Mouse (Mus musculus) inflammation-experienced regulatory T-cells, adult 6 months (primary cell): ENCODE measurements around the gene Rnaset2b. TPM values are rescaled to one million over a fixed set of nuclear protein-coding genes. Genes with fewer than 3 reads are reported as not detected.
"Not testable (repeated sequence)": the region's sequence is repeated elsewhere in the genome, so short reads cannot be mapped to it uniquely, and the experiment has no call there.

Source experiments
- ATAC-seq: one replicate; pipeline ENCODE4 v1.8.0; 2017
- polyA plus RNA-seq, 3 experiments: library from polyadenylated mRNA; unstranded; fragments of 100-300 nt; shearing (Covaris generic); gene quantifications; one replicate each; pipeline ENCODE4 v1.2.1; 2017

Gene Rnaset2b
- polyA plus RNA-seq = 100 to 1,000 TPM; 273 to 343 (median 324) TPM

DNA sequence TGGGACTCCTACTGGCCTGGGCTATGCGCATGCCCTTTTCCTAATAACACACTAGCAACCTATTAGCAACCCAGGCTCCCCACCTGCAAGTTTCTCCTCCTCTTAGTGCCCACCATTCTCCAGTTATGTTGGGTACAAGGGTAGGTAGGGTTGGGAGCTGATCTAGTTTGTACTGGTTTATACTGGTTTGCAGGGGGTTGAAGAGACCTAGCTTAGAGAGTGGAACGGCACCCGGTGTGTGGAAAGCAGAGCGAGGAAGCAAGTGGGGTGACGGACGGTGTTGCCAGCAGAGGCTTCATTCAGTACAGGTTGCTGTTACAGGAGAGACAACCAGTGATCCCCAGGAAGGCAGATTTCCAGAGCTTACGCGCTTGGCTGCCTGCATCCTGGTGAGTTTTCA, at the start of gene Rnaset2b:
Rnaset2b (plus strand) TSS at position 301 of the 400 bp plus-strand sequence.
- not testable (repeated sequence) for ATAC-seq

DNA sequence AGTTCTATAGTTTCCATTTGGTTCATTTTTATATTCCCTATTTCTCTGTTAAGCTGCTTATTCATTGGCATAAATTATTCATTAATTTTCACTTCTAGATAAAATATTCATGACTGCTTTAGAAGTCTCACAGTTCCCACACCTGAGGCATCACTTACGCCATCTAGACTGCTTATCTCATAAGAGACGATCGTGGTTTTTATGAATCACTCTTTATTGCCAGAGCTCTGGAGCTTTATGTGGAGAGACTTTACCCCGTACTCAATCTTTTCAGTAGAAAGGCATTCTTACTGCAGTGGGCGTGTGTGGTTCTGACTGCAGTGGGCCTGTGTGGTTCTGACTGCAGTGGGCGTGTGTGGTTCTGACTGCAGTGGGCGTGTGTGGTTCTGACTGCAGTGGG, 38.8 kb upstream of the Rnaset2b start:
- not testable (repeated sequence) for ATAC-seq

DNA sequence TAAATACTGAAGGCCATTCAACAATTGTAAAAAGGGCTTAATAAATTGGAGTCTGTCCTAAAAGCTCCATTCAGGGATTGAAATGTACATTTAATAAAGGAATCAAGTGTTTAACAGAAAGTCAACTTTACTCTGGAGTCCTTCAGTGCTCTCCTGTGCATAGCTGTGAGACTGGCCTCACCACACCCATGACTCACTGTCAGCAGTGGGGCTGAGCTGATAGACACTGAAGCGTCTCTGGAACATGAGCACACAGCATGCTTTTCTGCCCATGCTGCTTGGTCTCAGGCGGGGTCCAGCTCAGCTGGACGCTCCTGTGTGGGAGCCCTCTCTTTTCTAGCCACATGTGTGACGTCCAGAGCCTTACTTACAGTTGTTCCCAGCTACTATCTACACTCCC, 27.9 kb upstream of the Rnaset2b start:
- not testable (repeated sequence) for ATAC-seq

DNA sequence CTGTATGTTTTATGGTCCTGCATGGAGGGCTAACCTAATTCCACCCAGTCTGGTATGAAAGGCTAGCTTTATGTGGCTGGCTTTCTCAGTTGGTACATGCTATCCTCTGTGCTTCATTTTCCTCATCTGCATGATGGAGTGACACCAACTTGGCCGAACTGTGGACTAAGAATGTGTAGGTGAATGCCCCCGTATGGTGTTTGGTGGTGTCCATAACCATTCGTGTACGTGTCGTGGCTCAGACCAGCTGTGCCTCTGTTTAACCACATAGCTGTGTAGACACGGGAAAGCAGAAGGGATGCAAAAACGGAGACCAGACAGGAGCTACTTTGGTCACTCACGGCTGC, 22.8 kb upstream of the Rnaset2b start:
- ATAC-seq = not testable (repeated sequence)

DNA sequence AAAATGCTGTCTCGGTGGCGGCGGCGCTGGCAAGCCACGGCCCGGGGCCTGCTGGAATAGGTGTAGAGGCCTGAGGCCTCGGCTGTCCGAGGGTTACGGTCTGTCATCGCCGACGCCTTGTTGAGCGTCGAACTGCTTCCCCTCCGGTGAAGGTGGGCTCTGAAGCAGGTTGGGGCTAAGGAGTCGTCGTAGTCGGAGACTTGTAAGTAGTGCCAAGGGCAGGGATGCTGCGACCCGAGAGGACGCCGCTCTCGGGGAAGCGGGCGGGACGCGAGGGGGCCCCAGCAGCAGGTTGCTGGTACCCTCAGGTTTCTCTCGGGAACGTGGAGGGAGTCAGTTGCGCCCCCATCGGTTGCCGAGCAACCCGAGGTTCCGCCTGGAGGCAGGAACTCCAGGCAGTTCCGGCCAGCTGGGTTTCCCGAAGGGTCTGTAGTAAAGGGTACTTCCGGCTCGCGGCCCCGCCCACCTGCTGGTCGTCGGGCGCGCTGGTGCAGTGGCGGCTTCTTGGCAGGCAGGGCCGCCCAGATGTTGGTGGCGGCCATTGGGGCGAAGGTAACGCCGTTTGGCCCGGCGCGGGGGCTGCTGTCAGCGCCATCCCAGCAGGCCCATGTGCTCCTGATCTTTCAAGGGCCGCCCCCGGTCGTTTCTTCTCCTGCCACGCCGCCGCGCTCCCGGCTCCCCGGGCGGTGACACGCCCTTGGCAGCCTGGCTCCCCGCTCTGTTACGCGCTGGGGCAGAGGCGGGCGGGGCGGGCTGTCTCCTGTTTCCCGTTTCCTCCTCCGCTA, 22.3 kb upstream of the Rnaset2b start, which contains the start of gene Rsph3b:
Rsph3b (minus strand) TSS at position 699 of the 785 bp plus-strand sequence.
- peak; percentile 78 for ATAC-seq

DNA sequence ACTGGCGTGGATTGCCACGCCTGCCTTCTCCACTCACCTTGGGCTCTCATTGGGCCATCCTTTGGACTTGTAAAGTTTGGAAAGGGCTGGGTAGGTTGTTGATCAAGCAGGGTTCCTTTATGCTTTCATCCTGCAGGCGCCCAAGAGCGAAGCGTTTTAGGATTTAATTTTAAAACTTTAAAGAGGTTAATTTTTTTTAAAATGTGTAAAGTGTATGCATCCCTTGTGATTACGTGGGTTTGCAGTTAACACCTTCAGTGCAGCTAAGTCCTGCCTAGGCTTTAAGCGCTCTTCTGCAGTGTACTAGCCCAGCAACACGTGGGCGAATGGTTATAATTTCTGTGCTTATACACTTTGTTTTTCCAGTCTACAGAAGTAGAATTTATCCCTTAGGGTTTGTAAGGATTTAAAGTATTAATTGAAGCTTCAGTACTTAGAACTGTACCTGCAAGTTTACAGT, 21.6 kb upstream of the Rnaset2b start:
- ATAC-seq = peak; percentile 33

DNA sequence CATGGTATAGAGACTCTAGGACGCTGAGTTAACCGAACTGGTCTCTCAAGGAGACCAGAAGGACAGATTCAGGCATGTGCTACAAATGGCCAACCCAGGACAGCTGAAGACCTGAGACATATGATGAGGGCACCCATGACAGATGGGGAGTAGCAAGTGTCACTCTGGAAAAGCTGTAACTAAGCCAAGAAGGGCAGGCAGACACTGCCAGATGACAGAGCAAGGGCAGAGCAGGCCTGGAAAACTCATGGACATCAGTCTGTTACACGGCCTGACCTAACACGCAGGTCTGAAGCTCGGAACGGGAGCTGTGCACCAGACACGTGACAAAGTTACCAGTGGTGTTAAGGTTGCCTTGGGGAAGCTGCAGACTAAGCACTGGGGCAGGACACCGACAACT, 11.6 kb upstream of the Rnaset2b start:
- not testable (repeated sequence) for ATAC-seq

DNA sequence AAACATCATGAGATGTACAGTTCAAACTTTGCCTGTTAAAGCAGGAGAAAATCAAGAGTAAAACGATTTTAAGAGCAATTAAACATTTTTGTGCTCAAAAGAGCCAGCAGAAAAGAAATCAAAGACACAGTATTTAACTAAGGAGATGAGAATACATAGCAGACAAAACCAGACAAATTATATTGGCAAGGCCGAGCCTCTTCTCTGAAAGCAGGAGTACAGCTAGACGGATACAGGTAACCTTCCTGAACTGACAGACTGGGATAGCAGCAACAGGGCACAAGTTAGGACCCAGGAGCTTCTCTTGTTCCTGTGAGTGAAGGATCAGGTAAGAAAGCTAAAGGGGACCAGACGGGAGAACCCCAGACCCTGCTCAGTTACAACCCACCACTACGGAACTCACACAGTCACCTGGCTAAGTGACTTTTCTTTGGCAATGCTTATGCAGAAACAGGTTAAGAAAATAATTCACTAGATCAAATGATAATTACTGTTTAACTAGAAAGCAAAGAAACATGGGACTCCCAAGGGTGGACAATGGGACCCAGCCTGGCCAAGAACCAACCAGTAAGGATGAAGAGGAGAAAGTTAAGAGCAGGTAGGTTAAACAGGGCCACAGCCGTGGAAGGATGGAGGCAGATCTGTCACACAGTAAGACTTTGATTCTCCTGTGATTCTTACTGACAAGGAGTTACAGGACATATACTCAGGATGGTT, 10.7 kb upstream of the Rnaset2b start:
- not testable (repeated sequence) for ATAC-seq

DNA sequence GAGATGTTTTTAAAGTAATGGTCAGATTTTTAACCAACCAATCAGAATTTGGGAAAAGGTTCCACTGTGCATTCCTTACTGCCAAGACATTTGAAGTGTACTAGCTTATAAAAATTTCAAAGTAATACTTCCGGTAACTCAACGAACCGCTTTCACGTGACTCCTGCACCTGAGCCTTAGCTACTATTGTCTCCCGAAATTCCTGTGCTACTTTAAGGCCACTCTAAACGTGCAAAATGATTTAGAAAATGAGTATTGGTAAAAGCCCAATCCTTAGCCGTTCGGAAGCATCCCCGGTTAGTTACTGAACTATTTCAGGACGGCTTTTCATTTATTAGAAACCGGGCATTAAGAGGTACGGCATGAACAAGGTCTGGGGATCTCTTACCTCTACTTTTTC, 10.1 kb upstream of the Rnaset2b start:
- ATAC-seq = not testable (repeated sequence)

DNA sequence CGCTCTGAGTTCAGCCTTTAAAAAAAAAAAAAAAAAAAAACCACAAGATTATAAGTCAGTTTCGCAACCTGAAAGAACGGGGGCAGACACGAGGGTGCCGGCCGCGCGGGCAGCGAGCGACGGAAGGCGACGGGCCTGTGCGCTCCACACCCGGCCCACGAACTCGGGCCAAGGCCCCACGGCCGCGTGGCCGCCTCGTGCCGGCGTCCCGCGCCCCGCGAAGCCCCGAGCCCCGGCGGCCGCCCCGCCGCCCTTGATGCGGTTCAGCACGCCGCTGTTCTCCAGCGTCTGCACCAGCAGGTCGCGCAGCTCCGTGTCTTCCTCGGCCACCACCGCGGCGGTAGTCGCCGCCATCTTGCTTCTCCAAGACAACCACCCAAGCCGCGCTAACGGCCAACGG, 9.7 kb upstream of the Rnaset2b start, which contains the start of gene Tagap1:
Tagap1 (minus strand) TSS at position 381 of the 400 bp plus-strand sequence.
- peak; percentile 0 for ATAC-seq

DNA sequence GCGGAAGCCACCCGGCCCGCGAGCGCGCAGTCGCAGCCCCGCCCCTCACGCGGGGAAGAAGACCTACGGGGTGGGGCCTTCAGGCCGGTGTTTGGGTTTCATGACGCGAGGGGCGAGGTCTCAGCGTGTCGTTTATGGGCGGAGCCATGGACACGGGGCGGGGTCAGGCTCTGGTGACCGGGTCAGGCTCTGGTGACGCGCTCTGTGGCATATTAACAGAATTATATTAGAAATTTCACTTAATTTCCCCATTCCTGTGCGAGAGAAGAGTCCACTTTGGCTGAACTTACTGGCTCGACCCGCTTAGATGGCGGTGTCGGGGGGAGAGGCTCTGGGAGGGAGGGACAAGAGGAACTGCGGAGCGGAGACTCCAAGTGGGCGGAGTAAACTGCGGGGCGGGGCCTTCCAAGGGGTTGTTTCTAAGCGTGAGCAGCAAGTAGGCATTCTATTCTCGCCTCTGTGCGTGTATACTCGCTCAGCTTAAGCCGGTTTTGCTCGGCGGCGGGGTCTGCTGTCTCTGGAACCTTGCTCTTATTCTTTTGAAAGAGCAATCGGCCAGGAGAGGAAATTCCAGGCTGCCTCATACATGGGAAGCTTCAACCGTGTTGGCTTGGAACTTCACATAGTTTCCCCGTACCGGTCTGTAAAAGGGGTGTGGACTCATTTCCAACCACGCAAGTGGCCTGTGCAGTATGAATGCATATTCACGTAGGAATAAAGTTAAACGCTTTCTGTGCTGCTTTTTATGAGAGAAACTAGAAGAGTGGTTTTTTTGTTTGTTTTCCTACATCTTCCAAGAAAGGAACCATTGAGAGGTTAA, 9.0 kb upstream of the Rnaset2b start:
- ATAC-seq = peak; percentile 87

DNA sequence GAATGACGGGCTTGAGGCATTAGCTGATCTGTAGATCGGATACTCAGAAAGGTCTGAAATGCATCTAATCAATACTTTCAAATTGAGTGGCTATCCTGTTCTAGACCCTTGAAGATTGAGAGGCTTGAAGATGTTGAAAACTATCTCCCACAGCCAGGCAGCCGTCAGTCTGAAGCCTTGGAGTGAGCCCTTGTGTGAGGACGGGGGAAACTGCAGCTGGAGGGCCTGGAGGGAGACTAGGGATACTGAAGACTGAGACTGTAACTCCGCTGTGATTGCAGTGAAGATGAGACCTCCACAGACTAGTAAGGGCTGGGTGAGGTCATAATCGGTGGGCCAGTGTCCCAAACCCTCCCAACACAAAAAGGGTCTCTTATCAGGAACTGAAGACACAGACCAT, 8.1 kb upstream of the Rnaset2b start:
- not testable (repeated sequence) for ATAC-seq

DNA sequence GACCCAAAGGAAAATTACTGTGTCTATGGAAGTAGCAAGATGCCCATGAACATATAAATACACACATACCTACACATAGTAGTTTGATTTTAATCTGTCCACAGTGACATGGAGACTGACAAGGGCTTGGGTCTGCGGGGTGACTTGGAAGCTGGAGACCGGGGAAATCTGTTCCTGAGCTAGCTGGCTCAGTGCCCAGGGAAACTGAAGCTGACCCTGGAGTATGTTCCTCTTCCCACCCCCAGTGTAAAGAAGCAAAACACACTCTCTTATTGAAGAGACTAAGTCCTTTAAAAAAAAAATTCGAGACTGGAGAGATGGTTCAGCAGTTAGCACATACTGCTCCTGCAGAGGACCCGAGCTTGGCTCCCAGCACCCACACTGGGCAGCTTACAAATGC, 7.5 kb upstream of the Rnaset2b start:
- ATAC-seq = not testable (repeated sequence)

DNA sequence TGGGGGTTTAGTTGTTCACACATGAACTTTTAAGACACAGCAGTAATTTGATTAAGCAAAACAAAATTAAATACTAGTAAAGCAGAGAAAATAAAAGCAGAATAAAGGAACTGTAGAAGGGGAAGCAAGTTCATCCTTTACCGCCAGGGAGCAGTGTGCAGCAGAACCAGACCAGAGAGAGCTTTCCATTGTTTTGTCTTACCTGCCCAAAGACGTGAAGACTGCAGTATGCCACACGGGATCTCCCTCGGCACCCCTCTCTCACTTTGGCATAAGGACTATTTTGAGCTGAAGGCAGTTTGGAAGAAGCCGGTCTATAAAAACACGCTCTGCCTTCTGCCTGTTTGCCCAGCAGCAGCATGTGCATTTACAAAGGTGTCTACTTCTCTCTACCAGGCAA, 5.1 kb upstream of the Rnaset2b start:
- peak; percentile 29 for ATAC-seq

DNA sequence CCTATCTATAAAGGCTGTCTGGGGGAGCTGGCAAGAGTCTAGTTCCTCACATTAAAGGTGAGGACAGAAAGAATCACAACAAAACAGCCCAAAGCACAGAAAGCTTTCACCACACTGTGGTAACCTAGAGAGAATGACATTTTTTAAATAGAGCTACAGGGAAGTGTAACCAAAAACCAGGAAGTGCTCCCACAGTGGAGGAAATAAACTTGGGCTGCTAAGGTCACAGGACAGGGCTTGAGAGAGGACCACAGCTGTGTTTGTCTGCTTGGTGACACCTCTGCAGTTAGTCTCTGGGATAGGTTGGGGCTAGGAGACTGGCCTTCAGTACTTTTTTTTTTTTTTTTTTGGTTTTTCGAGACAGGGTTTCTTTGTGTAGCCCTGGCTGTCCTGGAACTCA, 2.8 kb upstream of the Rnaset2b start:
- ATAC-seq = not testable (repeated sequence)

DNA sequence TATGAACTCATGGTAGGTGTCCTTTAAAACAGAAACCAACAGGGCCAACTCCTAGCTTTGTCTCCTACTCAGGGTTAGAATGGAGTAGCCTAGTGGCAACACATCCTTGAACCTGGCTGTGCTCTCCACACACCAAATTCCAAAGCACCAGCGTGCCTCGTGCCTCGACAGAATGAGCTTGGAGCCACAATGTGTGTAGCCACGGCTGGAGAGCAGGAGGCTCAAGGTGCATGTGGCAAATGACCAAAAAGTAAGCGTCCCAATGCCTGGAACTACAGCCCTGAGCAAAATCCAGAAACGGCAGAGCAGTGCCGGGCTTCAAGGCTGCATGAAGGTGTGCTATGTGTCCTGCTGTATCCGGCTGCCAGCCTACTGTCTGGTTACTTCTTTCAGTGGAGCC, 804 bp downstream of the Rnaset2b start:
- not testable (repeated sequence) for ATAC-seq

DNA sequence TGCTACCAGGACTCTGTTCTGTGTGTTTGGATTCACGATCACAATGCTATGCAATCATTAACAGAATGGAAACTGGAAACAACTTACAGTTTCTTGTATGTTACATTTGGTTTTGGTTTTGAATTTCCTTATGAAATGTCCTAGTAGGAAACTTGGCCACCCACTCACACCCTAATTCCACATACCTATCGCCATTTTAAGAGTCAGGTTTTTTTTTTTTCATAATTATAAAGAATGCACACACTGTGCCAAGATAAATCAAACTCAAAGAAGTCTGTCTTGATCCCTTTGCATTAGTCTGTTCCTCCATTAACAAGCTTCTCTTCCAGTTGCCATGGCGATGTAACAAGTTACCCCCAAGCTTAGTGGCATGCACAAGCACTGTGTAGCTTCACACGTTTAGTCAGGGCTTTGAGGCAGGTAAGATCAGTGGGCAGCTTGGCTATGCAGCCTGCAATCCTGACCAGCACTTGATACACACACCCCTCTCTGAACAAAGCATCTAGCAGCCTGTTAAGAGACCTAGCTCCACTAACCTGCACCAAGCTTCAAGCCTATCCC, 2.5 kb downstream of the Rnaset2b start:
- ATAC-seq = not testable (repeated sequence)

DNA sequence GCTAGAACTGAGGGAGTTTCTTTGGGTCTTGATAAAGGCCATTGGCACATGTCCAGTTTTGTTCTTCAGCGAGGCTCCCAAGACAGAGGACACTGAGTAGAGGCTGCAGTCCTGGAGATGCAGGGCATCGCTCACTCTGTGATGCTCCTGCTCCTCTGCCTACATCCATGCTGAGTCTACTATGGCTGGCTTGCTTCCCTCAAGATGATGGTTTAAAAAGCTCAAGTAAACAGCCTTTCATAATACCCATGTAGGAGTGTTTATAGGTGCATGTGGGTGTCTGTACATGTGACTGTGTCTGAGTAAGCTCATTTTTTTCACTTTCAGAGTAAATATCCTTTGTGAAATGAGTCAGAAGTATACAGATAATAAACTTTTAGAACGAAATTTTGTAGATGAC, 4.6 kb downstream of the Rnaset2b start:
- peak; percentile 14 for ATAC-seq

DNA sequence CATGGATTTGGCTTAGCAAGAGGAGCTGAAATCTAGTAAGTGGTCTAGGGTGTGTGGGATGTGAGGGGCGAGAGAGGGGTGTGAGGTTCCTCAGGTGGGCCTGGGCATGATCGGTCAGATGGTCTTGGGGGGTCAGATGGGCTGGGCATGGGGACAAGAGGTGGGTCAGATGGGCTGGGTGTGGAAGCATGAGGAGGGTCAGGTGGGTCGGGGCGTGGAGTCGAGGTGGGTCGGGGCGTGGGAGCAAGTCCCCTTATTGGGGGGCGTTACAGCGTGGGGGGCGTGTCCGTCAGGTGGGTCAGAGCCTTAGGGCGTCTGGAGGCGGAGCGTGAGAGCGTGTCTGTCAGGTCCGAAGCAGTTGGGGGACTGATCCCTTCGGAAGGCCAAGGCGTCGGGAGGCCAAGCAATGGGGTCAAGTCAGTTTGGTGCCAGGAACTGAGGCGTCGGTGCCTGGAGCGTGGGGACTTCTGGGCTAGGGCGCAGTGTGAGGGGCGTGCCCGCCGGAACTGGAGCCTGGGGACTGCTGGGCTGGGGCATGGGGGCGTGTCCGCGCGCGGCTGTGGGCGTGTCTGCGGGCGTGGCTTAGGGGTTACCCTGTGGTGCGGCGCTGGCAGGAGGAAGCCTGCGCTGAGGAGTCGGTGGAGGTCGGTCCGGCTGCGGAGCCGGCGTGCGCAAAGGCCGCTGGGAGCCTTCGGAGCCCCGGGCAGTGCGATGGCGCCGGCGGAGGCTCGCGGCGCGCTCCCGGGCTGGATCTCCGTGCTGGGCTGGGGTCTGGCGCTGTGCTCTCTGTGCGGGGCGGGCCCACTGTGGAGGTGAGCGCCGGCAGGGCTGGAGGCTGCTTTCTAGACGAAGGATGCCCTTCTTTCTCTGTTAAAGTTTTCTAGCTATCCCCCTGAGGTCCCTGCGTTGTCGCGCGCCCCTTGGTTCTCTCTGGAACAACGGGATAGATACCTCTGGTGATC, 8.1 kb downstream of the Rnaset2b start, which contains the start of gene Gm49721:
Gm49721 (plus strand) TSS at position 618 of the 962 bp plus-strand sequence.
- peak; percentile 93 for ATAC-seq

DNA sequence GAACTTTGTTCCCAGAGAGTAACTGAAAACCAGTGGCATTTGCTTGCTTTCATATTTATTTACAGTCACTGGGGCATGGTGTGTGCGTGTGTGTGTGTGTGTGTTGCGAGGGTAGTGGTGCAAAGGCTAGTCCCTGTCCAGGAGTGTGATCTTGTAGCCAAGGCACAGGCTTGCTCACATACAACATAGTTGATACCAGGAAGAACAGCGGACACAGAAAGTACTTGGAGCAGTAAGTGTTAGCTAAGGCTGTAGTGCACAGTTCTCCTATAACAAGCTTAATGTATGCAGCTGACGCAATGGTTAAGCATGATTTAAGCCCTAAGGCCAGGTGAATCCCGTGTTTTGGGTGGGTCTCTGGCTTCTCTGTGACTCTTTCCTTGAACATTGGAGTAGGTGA, 8.9 kb downstream of the Rnaset2b start:
- peak; percentile 2 for ATAC-seq

DNA sequence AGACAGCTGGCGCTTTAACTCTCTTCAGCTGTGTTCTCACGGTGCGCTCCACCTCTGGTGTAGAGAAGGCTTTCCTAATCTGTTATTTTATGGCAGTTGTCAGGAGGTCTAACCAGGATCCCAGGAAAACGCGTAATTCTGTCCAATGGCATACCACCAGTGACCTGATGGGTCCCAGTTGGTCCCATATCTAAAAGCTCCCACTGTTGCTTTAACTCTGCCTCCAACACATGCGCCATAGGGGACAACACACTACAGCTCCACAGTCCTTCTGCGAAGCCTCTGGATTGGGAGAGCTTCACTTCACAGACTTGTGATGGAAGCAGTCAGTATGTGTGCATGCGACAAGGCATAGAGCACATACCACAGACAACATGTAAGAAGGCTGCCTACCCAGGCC, 9.7 kb downstream of the Rnaset2b start:
- not testable (repeated sequence) for ATAC-seq
